Mouse (Mus musculus): ENCODE data around the gene Pth2. TPM values are rescaled to one million over a fixed set of nuclear protein-coding genes. Genes with fewer than 3 reads are reported as not detected.

Pth2 gene
- polyA plus RNA-seq, 1 experiment from 2014 or later, result not detected

DNA sequence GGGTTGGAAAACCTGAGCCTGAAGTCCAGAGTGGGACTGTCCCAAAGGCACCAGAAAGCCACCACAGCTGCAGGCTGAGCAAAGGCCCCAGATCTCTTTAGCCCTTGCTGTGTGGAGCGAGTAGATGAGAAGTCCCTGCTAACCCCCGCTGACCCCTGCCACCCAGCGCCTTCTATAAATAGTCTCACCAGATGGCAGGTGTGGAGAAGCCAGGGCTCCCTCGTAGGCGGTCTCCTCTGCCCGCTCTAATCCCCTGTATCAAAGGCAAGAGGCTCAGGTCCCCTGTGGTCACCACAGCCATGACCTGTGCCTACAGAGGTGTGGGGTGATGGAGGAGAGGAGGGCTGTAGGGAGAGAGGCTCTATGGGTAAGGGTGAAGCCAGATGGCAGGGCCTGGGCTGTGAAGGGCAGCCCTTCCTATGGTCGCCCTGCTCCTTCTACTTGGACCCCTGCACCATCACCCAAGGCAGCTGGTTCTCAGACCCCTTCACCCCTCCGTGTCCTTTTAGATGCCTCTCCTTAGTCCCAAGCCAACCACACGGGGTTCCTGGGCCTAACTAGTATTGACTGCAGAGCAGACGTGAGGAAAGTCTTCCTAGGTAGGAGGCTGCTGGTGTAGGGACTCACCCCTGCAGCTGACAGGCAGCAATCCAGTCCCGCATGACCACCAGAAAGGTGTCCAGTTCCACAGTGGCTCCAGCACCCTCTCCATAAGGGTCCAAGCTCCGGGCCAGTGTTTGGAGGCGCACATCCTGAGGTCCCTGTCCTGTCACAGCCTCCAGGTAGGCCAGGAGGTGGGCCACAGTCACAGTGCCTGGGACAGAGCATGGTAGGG lies 14.8 kb downstream of the Pth2 start:
- Histone ChIP-seq H3K27me3 (peaks cover 27% of the 10 kb centered on the region), H3K4me2 (replicated peaks) (no peak overlapping the region), H3K4me1 (peaks cover 9% of the 10 kb centered on the region), H3K36me3 (no peaks in the 10 kb centered on the region), H3K9ac (no peak overlapping the region), H3K27ac (no peak overlapping the region), H3K9me3 (replicated peaks) (no peaks in the 10 kb centered on the region), H3K4me3 (no peak overlapping the region)
- 56% methylated on average over 13 of the region's 13 CpGs for WGBS
- ATAC-seq (ENCODE audit: low FRiP score), result no peak

DNA sequence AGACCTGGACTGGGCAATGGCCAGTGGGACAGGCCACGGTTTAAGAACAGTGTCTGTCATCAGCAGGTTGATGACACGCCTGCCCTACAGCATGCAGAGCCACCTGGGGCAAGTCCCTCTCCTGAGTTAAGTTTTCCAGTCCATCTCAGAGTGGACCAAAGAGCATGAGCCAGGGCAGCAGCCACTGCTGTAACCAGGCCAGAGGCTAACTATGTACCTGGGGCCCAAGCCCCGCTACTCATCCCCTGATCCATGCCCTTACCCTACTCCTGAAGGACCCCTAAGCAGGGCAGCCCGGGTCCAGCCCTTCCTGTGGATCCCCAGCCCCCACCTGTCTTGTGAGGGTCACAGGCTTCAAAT lies 15.4 kb downstream of the Pth2 start:
- Histone ChIP-seq H3K27me3 (peaks cover 29% of the 10 kb centered on the region), H3K4me3 (no peak overlapping the region), H3K4me2 (replicated peaks) (no peak overlapping the region), H3K27ac (no peak overlapping the region), H3K9me3 (replicated peaks) (no peaks in the 10 kb centered on the region), H3K36me3 (no peaks in the 10 kb centered on the region), H3K9ac (no peak overlapping the region), H3K4me1 (peaks cover 9% of the 10 kb centered on the region)
- no peak for ATAC-seq (ENCODE audit: low FRiP score)
- WGBS, result 80% methylated on average over 4 of the region's 4 CpGs

DNA sequence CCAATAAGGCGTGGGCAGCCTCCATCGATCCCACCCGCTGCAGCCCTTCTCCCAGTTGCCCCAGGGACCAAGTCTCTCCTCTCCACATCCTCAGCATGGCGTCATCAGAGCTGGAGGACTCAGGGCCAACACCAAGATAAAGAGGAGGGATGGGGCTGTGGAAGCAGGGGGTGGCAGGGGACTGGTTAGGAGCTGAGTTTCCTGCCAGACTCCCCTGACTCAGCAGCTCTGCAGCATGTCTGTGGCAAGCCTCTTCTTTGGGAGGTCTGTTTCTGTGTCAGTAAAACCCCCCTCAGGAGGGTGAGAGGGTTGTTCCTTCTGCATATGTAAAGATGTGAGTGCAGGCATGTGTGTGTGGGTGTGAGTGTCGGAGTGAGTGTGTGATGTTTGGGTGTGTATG lies 16.2 kb downstream of the Pth2 start:
- peaks cover 29% of the 10 kb centered on the region for H3K27me3 ChIP-seq
- H3K9ac ChIP-seq, result no peak overlapping the region
- 64% methylated on average over 5 of the region's 5 CpGs for WGBS
- no peak overlapping the region for H3K4me3 ChIP-seq
- ATAC-seq (ENCODE audit: low FRiP score), result no peak
- H3K9me3 ChIP-seq (replicated peaks), result no peaks in the 10 kb centered on the region
- no peak overlapping the region for H3K27ac ChIP-seq
- no peak overlapping the region for H3K4me2 ChIP-seq (replicated peaks)
- H3K36me3 ChIP-seq, result no peaks in the 10 kb centered on the region
- peaks cover 5% of the 10 kb centered on the region for H3K4me1 ChIP-seq

DNA sequence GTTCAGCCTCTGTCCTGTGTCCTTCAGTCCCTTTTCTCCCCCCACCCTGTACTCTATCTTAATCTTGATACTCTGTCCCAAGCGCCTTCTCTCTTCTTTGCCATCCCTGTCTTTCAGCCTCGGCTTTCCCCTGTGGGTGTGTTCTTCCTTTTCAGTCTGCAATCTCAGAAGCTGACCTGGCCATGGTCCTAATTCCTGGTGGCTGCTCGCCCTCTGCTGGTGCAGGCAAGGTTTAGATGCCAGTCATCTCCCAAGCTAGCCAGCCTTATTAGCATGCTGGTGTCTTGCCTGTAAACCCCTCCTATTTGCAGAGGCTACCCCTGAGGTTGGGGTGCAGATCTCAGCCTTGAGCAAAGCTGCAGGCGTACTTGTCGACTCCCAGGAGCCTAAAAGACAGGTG lies 17.6 kb downstream of the Pth2 start:
- peak; percentile 36; the same call in 1 of the 2 replicates for ATAC-seq (ENCODE audit: low FRiP score)
- H3K4me1 ChIP-seq, result peaks cover 2% of the 10 kb centered on the region; the same call in 1 of the 2 replicates
- no peak overlapping the region for H3K27ac ChIP-seq
- no peaks in the 10 kb centered on the region for H3K36me3 ChIP-seq
- 0 out of 2 replicates have a peak overlapping the region, but pooled peaks have one; percentile 13 for H3K4me2 ChIP-seq (replicated peaks)
- no peaks in the 10 kb centered on the region for H3K9me3 ChIP-seq (replicated peaks)
- H3K4me3 ChIP-seq, result no peak overlapping the region
- H3K9ac ChIP-seq, result peak overlapping the region; percentile 27; the same call in 1 of the 2 replicates
- WGBS, result 10% methylated on average over 5 of the region's 5 CpGs
- peaks cover 33% of the 10 kb centered on the region for H3K27me3 ChIP-seq

DNA sequence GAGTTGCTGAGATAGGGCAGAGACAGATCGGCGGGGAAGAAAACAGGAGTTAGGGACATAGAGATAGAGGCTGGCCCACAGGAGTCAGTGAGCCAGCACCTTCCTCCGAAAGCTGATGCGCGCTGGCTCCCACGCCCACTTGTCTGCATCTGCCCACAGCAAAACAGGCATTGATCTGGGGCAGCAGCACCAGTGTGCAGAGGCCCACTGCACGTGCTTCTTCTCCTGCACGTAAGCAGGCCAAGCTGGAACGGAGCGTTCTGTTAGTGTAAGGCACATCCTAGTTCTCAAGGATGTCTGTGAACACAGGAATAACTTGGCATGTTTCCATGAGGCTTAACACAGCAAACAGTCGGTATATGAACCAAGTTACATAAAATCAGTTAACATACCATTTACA lies 18.2 kb downstream of the Pth2 start:
- no peak overlapping the region for H3K9ac ChIP-seq
- H3K27ac ChIP-seq, result no peak overlapping the region
- 83% methylated on average over 11 of the region's 11 CpGs for WGBS
- H3K36me3 ChIP-seq, result no peaks in the 10 kb centered on the region
- peaks cover 2% of the 10 kb centered on the region; the same call in 1 of the 2 replicates for H3K4me1 ChIP-seq
- peaks cover 29% of the 10 kb centered on the region for H3K27me3 ChIP-seq
- H3K9me3 ChIP-seq (replicated peaks), result no peaks in the 10 kb centered on the region
- H3K4me2 ChIP-seq (replicated peaks), result no peak overlapping the region
- ATAC-seq (ENCODE audit: low FRiP score), result no peak
- no peak overlapping the region for H3K4me3 ChIP-seq

DNA sequence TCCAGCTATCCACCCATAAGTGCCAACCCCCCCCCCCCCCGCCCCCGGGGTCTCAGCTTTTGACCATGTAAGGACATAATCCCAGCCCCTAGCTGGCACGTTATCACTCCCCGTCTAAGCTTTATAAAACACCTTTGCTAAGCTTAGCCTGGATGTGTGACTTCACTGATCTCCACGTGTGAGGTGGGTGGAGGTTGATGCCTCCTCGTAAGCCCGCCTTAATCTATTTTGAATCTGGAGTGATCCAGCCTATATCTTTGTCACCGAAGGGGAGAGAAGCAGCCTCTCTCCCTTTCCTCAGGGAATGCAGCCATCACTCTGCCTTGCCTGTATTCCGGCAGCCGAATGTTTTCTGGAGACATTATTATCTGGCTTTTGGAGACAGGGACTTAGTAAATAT lies 21.9 kb downstream of the Pth2 start:
- 69% methylated on average over 10 of the region's 10 CpGs for WGBS
- no peak for ATAC-seq (ENCODE audit: low FRiP score)
- Histone ChIP-seq H3K27ac (no peak overlapping the region), H3K4me3 (no peak overlapping the region), H3K4me1 (peaks cover 2% of the 10 kb centered on the region; the same call in 1 of the 2 replicates), H3K9me3 (replicated peaks) (no peaks in the 10 kb centered on the region), H3K27me3 (peaks cover 21% of the 10 kb centered on the region), H3K36me3 (no peaks in the 10 kb centered on the region), H3K9ac (no peak overlapping the region), H3K4me2 (replicated peaks) (no peak overlapping the region)

DNA sequence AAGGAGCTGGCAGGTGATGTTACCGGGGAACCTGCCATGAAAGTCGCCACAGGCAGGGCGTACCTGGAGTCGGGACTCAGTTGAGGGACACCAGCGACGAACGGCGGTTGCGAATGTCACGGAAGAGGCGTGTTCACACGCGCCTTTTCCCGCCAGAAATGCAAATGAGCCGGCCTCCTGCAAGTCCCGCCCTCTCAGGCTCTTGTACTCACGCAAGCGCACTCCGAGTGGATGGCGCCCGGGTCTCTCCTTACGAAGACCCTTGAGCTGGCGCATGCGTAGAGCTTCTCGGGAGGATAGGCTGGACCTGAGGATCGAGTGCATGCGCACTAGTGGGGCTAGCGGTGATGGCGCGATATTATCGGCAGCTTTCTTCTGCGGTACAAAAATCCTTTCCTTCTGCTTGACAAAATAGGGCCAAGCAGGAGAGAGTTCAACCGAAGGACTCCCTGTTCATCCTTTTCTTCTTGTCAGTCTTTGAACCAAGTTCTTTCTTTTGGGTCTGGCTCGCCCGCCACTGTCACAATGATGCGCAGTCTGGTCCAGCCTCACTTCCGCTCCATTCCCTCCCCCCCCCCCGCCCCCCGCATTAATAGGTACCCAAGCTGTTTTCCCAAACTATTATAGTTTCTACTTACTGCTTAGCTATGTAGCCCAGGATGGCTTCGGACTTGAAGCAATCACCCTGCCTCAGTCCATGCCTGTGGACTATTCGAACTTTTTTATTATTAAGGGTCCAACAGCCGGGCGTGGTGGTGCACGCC lies 23.8 kb downstream of the Pth2 start, which contains the start of gene Ccdc155:
Gene Ccdc155, minus strand, starts transcription at position 513 of the 764 bp plus-strand sequence.
- WGBS, result 9% methylated on average over 44 of the region's 44 CpGs
- peak within 1 kb of the TSS; percentile 75 for H3K27ac ChIP-seq
- ATAC-seq (ENCODE audit: low FRiP score), result peak; percentile 97

DNA sequence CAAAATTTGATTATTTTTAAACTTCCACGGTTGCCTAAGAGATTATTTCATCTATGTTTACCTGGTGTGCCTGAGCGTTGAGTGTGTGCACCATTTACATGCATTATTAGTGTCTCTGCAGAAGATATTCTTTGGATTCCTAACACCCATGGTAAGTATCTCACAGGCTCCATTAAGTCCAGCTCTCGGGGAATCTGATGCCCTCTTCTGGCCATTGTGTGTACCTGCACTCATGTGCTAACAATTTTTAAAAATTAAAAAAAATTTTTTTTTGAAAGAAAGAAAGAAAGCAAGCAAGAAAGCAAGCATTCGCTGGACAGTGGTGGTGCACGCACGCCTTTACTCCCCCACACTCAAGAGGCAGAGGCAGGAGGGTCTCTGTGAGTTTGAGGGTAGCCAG lies 27.5 kb downstream of the Pth2 start:
- Histone ChIP-seq H3K27ac (no peak overlapping the region), H3K4me1 (peaks cover 4% of the 10 kb centered on the region; the same call in 1 of the 2 replicates), H3K27me3 (peaks cover 32% of the 10 kb centered on the region), H3K4me3 (no peak overlapping the region), H3K9ac (no peak overlapping the region), H3K4me2 (replicated peaks) (no peak overlapping the region), H3K36me3 (no peaks in the 10 kb centered on the region), H3K9me3 (replicated peaks) (no peaks in the 10 kb centered on the region)
- WGBS, result 77% methylated on average over 6 of the region's 6 CpGs
- no peak for ATAC-seq (ENCODE audit: low FRiP score)

More for the DNA sequence above, 23.8 kb downstream of the Pth2 start, which contains the start of gene Ccdc155:
- Histone ChIP-seq H3K9me3 (replicated peaks) (no peaks in the 10 kb centered on the region), H3K36me3 (no peaks in the 10 kb centered on the region), H3K27me3 (peaks cover 19% of the 10 kb centered on the region), H3K9ac (peak within 1 kb of the TSS; percentile 62), H3K4me2 (replicated peaks) (peak within 1 kb of the TSS; percentile 48), H3K4me3 (peak within 1 kb of the TSS; percentile 42), H3K4me1 (no peaks in the 10 kb centered on the region)

DNA sequence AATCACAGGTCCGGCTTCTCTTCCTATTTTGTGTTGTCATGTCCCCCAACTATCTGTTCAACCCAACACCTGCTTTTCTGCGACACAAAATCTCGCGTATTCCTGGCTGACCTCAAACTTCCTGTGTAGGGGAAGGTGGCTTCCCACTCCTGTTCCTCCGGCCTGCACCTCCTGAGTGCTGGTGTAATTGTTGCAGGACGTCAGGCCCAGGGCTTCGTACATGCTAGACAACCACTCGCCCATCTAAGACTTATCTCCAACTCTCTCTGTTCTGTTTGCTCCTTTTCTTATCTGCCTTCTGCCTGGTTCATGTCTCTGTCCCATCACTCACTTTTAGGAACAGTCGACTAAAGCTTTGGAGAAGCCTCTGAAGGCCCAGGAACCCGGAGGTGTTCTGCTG lies 30.3 kb downstream of the Pth2 start:
- Histone ChIP-seq H3K27ac (no peak overlapping the region), H3K27me3 (peaks cover 30% of the 10 kb centered on the region), H3K36me3 (no peaks in the 10 kb centered on the region), H3K4me3 (no peak overlapping the region), H3K9me3 (replicated peaks) (no peaks in the 10 kb centered on the region), H3K4me1 (peaks cover 12% of the 10 kb centered on the region), H3K9ac (no peak overlapping the region), H3K4me2 (replicated peaks) (no peak overlapping the region)
- ATAC-seq (ENCODE audit: low FRiP score), result no peak
- WGBS, result 77% methylated on average over 10 of the region's 10 CpGs

DNA sequence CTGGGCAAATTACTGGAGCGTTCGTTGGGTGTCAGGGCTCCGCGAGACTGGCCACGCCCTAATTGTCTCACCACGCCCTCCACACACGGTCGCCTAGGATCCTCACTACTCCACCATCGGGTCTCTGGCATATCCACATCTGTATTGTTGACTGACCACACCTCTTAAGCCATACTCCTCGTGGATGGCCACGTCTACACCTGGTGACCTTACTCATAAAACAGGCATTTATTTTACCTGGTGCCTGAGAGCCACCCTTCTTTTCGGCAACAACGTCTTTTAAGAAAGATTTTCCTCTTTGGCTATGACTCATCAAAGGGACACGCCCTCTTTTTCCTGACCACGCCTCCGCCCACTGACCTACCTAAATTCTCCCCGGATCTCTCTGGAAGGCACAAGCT lies 31.1 kb downstream of the Pth2 start, which contains the start of gene Dkkl1:
Gene Dkkl1, minus strand, starts transcription at position 297 of the 401 bp plus-strand sequence.
- Histone ChIP-seq H3K36me3 (no peaks in the 10 kb centered on the region), H3K9me3 (replicated peaks) (no peaks in the 10 kb centered on the region), H3K4me1 (peaks cover 14% of the 10 kb centered on the region), H3K27ac (no peak within 1 kb of the TSS), H3K27me3 (peaks cover 30% of the 10 kb centered on the region), H3K4me2 (replicated peaks) (0 out of 2 replicates have a peak within 1 kb of the TSS, but pooled peaks have one; percentile 9), H3K4me3 (peak within 1 kb of the TSS; percentile 10; the same call in 1 of the 2 replicates), H3K9ac (no peak within 1 kb of the TSS)
- 7% methylated on average over 17 of the region's 17 CpGs for WGBS
- no peak for ATAC-seq (ENCODE audit: low FRiP score)

DNA sequence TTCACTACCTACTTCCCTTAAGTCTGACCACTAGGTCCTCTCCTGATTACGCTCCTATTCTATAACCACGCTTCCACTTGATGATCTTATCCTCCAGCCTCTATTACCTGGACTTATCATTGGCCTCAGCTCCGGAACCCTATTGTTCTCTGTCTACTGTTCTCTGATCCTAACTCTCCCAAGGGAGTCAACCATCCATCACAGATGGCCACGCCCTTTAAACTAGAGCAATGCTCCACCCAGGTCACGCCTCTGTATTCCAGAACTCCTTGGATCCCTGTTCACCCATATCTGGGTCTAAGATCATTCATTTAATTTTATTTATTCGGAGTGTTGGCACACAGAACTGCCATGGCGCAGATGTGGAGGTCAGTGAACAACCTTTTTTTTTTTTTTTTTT lies 31.6 kb downstream of the Pth2 start:
- Histone ChIP-seq H3K4me1 (peaks cover 19% of the 10 kb centered on the region), H3K4me2 (replicated peaks) (no peak overlapping the region), H3K27ac (no peak overlapping the region)

DNA sequence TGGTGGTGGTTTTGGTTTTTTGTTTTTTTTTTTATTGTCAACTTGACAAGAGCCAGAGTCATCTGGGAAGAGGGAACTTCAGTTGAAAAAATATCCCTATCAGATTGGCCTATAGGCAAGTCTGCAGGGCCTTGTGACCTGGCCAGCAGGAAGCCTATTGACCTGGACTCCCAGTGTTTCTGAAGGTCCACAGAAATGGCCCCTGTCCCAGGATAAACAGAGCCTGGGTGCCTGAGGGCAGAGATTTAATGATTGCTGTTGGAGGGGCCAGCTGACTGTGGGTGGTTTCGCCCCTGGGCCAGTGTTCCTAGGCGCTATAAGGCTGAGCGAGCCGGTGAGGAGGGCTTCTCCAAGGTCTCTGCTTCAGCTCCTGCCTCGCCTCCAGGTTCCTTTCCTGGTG lies 32.9 kb downstream of the Pth2 start:
- peaks cover 9% of the 10 kb centered on the region; the same call in 1 of the 2 replicates for H3K36me3 ChIP-seq
- H3K4me3 ChIP-seq, result no peak overlapping the region
- H3K9ac ChIP-seq, result no peak overlapping the region
- H3K9me3 ChIP-seq (replicated peaks), result no peaks in the 10 kb centered on the region
- H3K27me3 ChIP-seq, result peaks cover 30% of the 10 kb centered on the region
- H3K4me1 ChIP-seq, result peaks cover 29% of the 10 kb centered on the region
- WGBS, result 55% methylated on average over 5 of the region's 5 CpGs
- no peak overlapping the region for H3K27ac ChIP-seq
- ATAC-seq (ENCODE audit: low FRiP score), result no peak
- H3K4me2 ChIP-seq (replicated peaks), result no peak overlapping the region

More for the DNA sequence above, 31.6 kb downstream of the Pth2 start:
- ATAC-seq (ENCODE audit: low FRiP score), result no peak
- Histone ChIP-seq H3K4me3 (0 out of 2 replicates have a peak overlapping the region, but pooled peaks have one; percentile 10), H3K36me3 (no peaks in the 10 kb centered on the region), H3K27me3 (peaks cover 30% of the 10 kb centered on the region), H3K9me3 (replicated peaks) (no peaks in the 10 kb centered on the region), H3K9ac (no peak overlapping the region)
- WGBS, result 76% methylated on average over 7 of the region's 7 CpGs
